Mouse (Mus musculus): ENCODE measurements around the gene Esp22. TPM values are rescaled to one million over a fixed set of nuclear protein-coding genes. Genes with fewer than 3 reads are reported as not detected.

Gene Esp22
- polyA plus RNA-seq (2014; fragmentation: Illumina TruSeq; extraction: RNeasy Lipid Tissue Mini Kit (QIAGEN cat#74804); ENCODE audit: low read depth, low replicate concordance) = not detected

GRCm38 (mm10) chr17:39095034-39095433, at the start of gene Esp22:
Gene Esp22 (plus strand): TSS chr17:39095334.

GRCm38 (mm10) chr17:39076937-39077336, 18.2 kb upstream of the Esp22 start, which contains the start of gene Esp23:
Gene Esp23 (minus strand): TSS chr17:39077037.

Other genes starting within 250 kb of the Esp22 start
- not detected for gene Esp24, start 58.6 kb upstream of the Esp22 start, polyA plus RNA-seq (2014; fragmentation: Illumina TruSeq; extraction: RNeasy Lipid Tissue Mini Kit (QIAGEN cat#74804); ENCODE audit: low read depth, low replicate concordance)
- gene Gm21903, start 52.0 kb upstream of the Esp22 start, polyA plus RNA-seq (2014; fragmentation: Illumina TruSeq; extraction: RNeasy Lipid Tissue Mini Kit (QIAGEN cat#74804); ENCODE audit: low read depth, low replicate concordance) = not detected
- not detected for gene Esp23, start 18.3 kb upstream of the Esp22 start, polyA plus RNA-seq (2014; fragmentation: Illumina TruSeq; extraction: RNeasy Lipid Tissue Mini Kit (QIAGEN cat#74804); ENCODE audit: low read depth, low replicate concordance)